Mouse (Mus musculus) T-cell, adult 2 months (primary cell): ENCODE results near the gene Ube2z.
A peak's percentile ranks its signal among the peaks of the same experiment; 100 is the strongest.
"Not testable (repeated sequence)": the region's sequence is repeated elsewhere in the genome, so short reads cannot be mapped to it uniquely, and the experiment has no call there.

ENCODE experiments used
- DNase-seq: peaks from one replicate; pipeline ENCODE4 v3.0.0; 2022; ENCODE audit warnings: low spot score

The Ube2z gene

GRCm38 (mm10) chr11:96065215-96065911 lies at the start of gene Ube2z:
Ube2z (minus strand) TSS chr11:96065388.
- peak; percentile 93 for DNase-seq

- DNase-seq = no peak
Observed at GRCm38 (mm10) chr11:96114077-96114476, 48.9 kb upstream of the Ube2z start.

- no peak for DNase-seq
Observed at GRCm38 (mm10) chr11:96111751-96112150, 46.6 kb upstream of the Ube2z start, which contains the start of gene Calcoco2. Calcoco2 (minus strand) TSS chr11:96111964.

GRCm38 (mm10) chr11:96110950-96111349 lies 45.8 kb upstream of the Ube2z start:
- DNase-seq = not testable (repeated sequence)

GRCm38 (mm10) chr11:96108376-96108775 lies 43.2 kb upstream of the Ube2z start:
- no peak for DNase-seq

GRCm38 (mm10) chr11:96093361-96093760 lies 28.2 kb upstream of the Ube2z start:
- peak; percentile 25 for DNase-seq

GRCm38 (mm10) chr11:96092674-96093291 lies 27.6 kb upstream of the Ube2z start:
- no peak for DNase-seq

- no peak for DNase-seq
Observed at GRCm38 (mm10) chr11:96091073-96091472, 25.9 kb upstream of the Ube2z start.

- no peak for DNase-seq
Observed at GRCm38 (mm10) chr11:96087981-96088380, 22.8 kb upstream of the Ube2z start.

GRCm38 (mm10) chr11:96082682-96083081 lies 17.5 kb upstream of the Ube2z start:
- DNase-seq = no peak

- no peak for DNase-seq
Observed at GRCm38 (mm10) chr11:96080736-96081135, 15.5 kb upstream of the Ube2z start.

GRCm38 (mm10) chr11:96076221-96077105 lies 11.3 kb upstream of the Ube2z start:
- DNase-seq = no peak

- peak; percentile 98 for DNase-seq
Observed at GRCm38 (mm10) chr11:96075509-96076220, 10.5 kb upstream of the Ube2z start, which contains the start of gene Atp5g1. Atp5g1 (minus strand) TSS chr11:96075670.

- DNase-seq = peak; percentile 8
Observed at GRCm38 (mm10) chr11:96075177-96075508, 10.0 kb upstream of the Ube2z start.

GRCm38 (mm10) chr11:96074351-96075176 lies 9.4 kb upstream of the Ube2z start:
- no peak for DNase-seq

- no peak for DNase-seq
Observed at GRCm38 (mm10) chr11:96073295-96073993, 8.3 kb upstream of the Ube2z start.

GRCm38 (mm10) chr11:96071013-96071412 lies 5.8 kb upstream of the Ube2z start:
- DNase-seq = no peak

GRCm38 (mm10) chr11:96070353-96070752 lies 5.2 kb upstream of the Ube2z start:
- DNase-seq = no peak

GRCm38 (mm10) chr11:96068231-96068630 lies 3.0 kb upstream of the Ube2z start:
- DNase-seq = no peak

GRCm38 (mm10) chr11:96064521-96065214 lies 520 bp downstream of the Ube2z start:
- DNase-seq = peak; percentile 49
